Mouse (Mus musculus): ENCODE measurements around the gene Arhgdia. TPM values are rescaled to one million over a fixed set of nuclear protein-coding genes. Genes with fewer than 3 reads are reported as not detected.

The Arhgdia gene
- polyA plus RNA-seq, 1 experiment = 500 TPM

DNA sequence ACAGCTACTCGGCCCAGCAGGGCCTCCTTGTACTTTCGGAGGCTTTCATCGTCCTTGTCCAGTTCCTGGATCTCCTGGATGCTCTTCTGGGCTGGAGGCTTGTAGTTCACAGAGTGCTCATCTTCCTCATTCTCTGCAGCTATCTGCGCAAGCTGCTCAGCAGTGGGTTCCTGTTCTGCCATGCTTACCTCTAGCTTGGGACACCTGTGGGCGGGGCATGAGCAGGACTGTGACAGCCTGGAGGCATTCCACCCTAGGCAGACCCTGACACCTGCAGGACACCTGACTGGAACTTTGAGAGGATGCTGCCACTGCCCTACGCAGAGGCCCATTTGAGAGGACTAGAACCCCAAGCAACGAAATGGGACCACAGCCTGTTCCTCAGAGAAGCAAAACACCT lies 1.2 kb downstream of the Arhgdia start:
- H3K4me1 ChIP-seq (ENCODE audit: control insufficient read depth, insufficient read depth, low read length) = 0 out of 2 replicates have a peak, but pooled peaks cover 6% of the 10 kb centered on the region
- TF ChIP-seq POLR2A (IDR thresholded peaks at IDR 0.05; ENCODE audit: low read depth, low read length) (peak; percentile 9; the same call in 1 of the 2 replicates), CTCF (IDR thresholded peaks at IDR 0.05; ENCODE audit: borderline replicate concordance, insufficient read depth, low read length) (no peak)
- H3K27ac ChIP-seq (ENCODE audit: insufficient read depth, low read length) = peak overlapping the region; percentile 91
- H3K4me3 ChIP-seq (ENCODE audit: insufficient read depth, low read length) = peak overlapping the region; percentile 97

DNA sequence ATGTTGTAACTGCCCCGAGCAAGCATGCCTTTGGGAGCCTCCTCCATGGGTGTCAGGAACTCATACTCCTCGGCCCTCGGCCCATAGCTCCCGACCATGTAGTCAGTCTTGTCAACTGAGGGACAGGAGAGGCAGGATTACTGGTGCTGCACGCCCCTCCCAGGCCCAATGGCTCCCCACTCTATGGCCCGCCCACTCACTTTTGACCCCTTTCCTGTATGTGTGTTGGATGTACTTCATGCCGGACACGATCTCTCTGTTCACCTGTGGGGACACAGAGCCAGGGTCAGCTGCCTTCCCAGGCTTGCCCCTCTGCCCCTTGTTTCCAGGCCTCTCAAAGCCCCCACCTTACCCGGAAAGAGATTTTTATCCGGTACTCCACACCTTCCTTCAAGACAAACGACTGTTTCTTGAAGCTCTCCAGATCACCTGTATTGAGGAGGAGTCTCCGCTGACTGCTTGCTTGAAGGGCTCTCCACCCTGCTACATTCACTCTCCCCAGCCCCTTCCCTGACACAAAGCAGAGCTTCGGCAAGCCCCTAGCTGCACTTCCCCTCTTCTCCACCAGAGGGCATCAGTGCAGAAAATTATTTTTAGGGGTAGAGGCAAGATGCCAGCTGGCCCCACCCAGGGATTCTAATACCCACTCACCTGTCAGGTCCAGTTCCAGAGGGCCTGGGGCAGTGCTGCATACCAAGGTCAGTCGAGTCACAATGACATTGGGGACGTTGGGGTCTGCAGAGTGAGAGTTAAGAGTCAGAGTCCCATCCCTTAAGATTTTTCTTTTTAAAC lies 1.9 kb downstream of the Arhgdia start:
- Histone ChIP-seq H3K4me1 (ENCODE audit: control insufficient read depth, insufficient read depth, low read length) (0 out of 2 replicates have a peak, but pooled peaks cover 6% of the 10 kb centered on the region), H3K4me3 (ENCODE audit: insufficient read depth, low read length) (peak overlapping the region; percentile 97), H3K27ac (ENCODE audit: insufficient read depth, low read length) (no peak overlapping the region)
- peak; percentile 7; the same call in 1 of the 2 replicates for TF ChIP-seq POLR2A (IDR thresholded peaks at IDR 0.05; ENCODE audit: low read depth, low read length)
- peak; percentile 46; the same call in 1 of the 2 replicates for TF ChIP-seq CTCF (IDR thresholded peaks at IDR 0.05; ENCODE audit: borderline replicate concordance, insufficient read depth, low read length)

DNA sequence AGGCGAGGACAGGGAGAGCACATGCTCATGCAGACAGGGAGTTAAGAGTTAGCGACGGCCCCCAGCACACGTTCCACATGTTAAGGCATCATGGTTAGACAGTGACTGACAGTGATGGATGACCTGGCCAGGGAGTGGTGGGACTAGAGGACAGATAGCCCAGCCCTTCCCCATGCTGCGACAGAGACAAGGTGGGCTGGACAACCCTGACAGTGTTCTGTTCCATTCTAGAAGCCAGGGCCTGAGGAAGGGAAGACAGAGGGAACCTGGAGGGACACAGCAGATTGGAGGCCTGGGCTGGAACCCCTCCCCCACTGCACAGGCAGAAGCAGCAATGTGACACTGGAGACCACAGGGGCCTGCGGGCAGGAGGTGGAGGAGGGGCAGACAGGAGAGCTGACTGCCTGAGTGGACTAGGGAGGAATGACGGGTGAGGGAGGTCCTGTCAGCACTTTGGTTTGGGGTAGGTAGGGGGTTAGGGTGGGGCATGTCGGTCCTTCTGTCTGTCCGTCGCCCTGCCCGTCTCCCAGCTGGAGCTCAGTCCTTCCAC lies 2.7 kb downstream of the Arhgdia start:
- H3K4me3 ChIP-seq (ENCODE audit: insufficient read depth, low read length) = no peak overlapping the region
- TF ChIP-seq CTCF (IDR thresholded peaks at IDR 0.05; ENCODE audit: borderline replicate concordance, insufficient read depth, low read length) = no peak
- no peak for TF ChIP-seq POLR2A (IDR thresholded peaks at IDR 0.05; ENCODE audit: low read depth, low read length)
- no peak overlapping the region for H3K27ac ChIP-seq (ENCODE audit: insufficient read depth, low read length)
- 0 out of 2 replicates have a peak, but pooled peaks cover 6% of the 10 kb centered on the region for H3K4me1 ChIP-seq (ENCODE audit: control insufficient read depth, insufficient read depth, low read length)

DNA sequence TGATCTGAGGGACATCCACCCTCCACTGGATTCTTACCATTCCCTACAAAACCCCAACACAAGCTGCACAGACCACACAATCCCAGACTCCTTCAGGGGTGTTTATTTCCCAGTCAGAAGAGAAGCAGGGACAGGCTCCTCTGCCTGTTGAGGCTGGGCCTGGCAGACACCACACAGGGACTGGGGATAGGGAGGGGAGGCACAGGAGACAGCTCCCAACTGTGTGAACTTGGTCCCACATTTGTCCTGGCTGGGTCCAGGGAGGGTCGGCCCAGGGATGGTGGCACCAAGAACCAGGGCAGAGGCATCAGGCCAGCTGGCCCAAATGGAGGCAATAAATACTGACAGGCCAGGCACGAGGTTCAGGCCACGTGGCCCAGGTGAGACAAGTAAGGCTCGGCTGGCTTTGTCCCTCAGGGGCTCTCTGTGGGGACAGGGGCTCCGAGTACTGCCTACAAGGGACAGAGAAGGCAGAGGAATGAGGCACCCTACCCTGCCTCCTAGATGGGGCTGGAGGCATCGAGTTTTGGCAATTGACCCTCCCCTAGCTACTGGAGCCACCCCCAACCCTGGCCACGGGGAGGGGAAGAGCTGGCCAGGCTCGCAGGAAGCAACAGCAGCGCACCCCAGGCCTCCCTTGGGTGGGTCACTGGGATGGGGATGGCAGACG lies 3.3 kb downstream of the Arhgdia start:
- no peak overlapping the region for H3K27ac ChIP-seq (ENCODE audit: insufficient read depth, low read length)
- H3K4me1 ChIP-seq (ENCODE audit: control insufficient read depth, insufficient read depth, low read length) = 0 out of 2 replicates have a peak, but pooled peaks cover 6% of the 10 kb centered on the region
- H3K4me3 ChIP-seq (ENCODE audit: insufficient read depth, low read length) = no peak overlapping the region
- no peak for TF ChIP-seq CTCF (IDR thresholded peaks at IDR 0.05; ENCODE audit: borderline replicate concordance, insufficient read depth, low read length)
- no peak for TF ChIP-seq POLR2A (IDR thresholded peaks at IDR 0.05; ENCODE audit: low read depth, low read length)

DNA sequence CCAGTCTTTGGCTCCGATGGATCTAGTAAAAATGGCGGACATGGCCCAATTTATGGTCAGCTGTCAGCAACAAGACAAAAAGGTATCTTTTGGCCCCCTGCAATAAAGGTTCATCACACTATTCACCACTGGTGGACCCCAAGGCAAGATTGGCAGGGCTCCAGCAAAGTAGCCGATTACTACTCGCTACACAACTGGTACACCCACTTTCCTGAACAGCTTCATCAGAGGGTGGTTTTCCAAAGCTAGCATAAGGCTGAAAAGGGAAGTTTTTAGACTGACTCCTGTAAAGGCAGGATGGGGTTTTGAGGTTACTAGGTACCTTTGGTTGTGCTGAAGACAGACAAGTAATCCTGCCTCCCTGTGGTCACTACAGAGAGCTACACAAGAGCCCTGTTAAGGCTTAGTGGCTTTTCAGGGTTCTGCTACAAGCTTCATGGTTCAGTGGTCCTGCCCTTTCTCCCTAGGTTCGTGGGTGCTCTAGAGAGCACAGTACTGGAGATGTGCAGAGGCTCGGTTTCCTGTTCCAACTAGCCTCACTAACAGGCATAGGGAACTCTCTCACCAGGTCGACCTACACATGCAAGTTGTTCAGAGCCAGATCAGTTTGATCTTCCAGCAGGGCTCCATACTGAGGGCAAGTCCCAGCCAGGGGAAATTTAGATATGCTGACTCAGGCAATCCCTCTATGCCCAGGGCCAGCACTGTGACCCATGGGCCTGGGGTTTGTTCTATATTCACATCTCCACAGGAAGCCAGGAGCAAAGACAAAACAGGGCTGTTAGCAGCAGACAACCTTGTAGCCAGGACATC lies 4.0 kb downstream of the Arhgdia start:
- Histone ChIP-seq H3K27ac (ENCODE audit: insufficient read depth, low read length) (no peak overlapping the region), H3K4me1 (ENCODE audit: control insufficient read depth, insufficient read depth, low read length) (0 out of 2 replicates have a peak, but pooled peaks cover 6% of the 10 kb centered on the region), H3K4me3 (ENCODE audit: insufficient read depth, low read length) (no peak overlapping the region)

DNA sequence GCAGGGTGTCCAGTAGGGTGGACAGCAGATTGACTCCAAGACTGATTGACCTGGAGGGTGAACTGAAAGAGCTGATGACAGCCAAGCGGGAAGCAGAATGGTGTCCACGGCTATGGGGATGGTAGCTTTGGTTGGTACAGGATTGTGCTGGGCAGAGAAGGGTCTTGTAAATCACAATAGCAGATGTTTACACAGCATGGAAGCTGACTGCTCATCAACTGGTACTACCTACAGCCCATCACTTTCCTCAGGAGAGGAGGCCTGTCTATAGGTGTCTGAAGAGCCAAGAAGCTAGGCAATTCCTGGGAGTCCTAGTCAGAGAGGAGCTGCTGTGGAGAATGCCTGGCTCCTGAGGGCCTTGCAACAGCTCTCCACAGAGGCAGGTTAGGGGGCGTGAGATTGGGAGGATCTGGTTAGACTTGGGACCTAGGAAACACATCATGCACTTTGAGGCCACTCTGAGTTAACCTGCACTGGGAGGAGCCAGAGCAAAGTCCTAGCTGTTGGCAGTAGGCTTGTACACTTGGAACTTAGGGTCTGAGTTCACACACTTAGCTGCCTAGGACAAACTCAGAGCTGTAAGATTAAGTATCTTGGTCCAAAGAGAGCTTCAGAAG lies 5.0 kb downstream of the Arhgdia start:
- no peak overlapping the region for H3K4me3 ChIP-seq (ENCODE audit: insufficient read depth, low read length)
- H3K4me1 ChIP-seq (ENCODE audit: control insufficient read depth, insufficient read depth, low read length) = 0 out of 2 replicates have a peak, but pooled peaks cover 6% of the 10 kb centered on the region
- H3K27ac ChIP-seq (ENCODE audit: insufficient read depth, low read length) = no peak overlapping the region
- no peak for TF ChIP-seq CTCF (IDR thresholded peaks at IDR 0.05; ENCODE audit: borderline replicate concordance, insufficient read depth, low read length)
- TF ChIP-seq POLR2A (IDR thresholded peaks at IDR 0.05; ENCODE audit: low read depth, low read length) = 0 out of 2 replicates have a peak, but pooled peaks have one; percentile 5

More for the DNA sequence above, 4.0 kb downstream of the Arhgdia start:
- TF ChIP-seq CTCF (IDR thresholded peaks at IDR 0.05; ENCODE audit: borderline replicate concordance, insufficient read depth, low read length) (no peak), POLR2A (IDR thresholded peaks at IDR 0.05; ENCODE audit: low read depth, low read length) (no peak; the same call in 1 of the 2 replicates)

DNA sequence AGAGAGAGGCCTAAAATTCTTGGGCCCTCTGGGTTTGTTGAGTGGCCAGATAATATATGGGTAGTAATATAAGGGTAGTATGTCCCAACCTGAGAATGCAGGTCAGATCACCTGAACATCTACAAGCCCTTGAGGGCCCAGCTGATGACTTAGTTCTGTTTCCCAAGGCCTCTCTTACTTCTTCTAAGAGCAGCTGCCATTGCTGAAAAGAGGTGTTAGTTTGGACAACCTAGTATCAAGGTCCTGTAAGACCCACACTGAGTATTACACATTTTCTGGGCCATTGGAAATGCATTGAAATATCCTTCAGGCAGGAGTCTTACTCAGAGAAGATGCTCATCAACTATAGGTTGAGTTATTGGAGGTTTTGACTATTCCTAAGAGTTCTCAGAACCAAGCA lies 5.5 kb downstream of the Arhgdia start:
- no peak overlapping the region for H3K27ac ChIP-seq (ENCODE audit: insufficient read depth, low read length)
- TF ChIP-seq CTCF (IDR thresholded peaks at IDR 0.05; ENCODE audit: borderline replicate concordance, insufficient read depth, low read length) (no peak), POLR2A (IDR thresholded peaks at IDR 0.05; ENCODE audit: low read depth, low read length) (no peak)
- H3K4me1 ChIP-seq (ENCODE audit: control insufficient read depth, insufficient read depth, low read length) = peaks cover 9% of the 10 kb centered on the region; the same call in 1 of the 2 replicates
- H3K4me3 ChIP-seq (ENCODE audit: insufficient read depth, low read length) = no peak overlapping the region

DNA sequence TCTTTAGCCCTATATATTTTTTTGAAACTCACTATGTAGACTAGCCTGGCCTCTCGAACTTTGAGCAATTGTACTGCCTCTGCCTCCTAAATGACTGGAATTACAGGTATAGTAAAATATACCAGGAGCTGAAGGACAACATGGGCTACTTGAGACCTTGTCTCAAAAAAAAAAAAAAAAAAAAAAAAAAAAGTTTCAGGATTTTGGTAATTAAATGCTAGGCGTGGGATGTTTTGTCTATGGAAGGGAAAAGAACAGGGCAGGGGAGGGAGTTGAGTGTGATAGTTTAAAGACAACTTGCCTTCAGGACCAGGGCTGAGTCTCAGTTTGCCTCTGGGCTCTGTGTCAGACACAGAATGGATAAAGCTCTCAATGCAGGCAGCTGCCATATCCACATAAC lies 6.4 kb downstream of the Arhgdia start:
- no peak overlapping the region for H3K4me3 ChIP-seq (ENCODE audit: insufficient read depth, low read length)
- H3K27ac ChIP-seq (ENCODE audit: insufficient read depth, low read length) = no peak overlapping the region

More for the DNA sequence above, 6.4 kb downstream of the Arhgdia start:
- peaks cover 12% of the 10 kb centered on the region; the same call in 1 of the 2 replicates for H3K4me1 ChIP-seq (ENCODE audit: control insufficient read depth, insufficient read depth, low read length)
- TF ChIP-seq CTCF (IDR thresholded peaks at IDR 0.05; ENCODE audit: borderline replicate concordance, insufficient read depth, low read length) (no peak), POLR2A (IDR thresholded peaks at IDR 0.05; ENCODE audit: low read depth, low read length) (no peak)

All from embryonic fibroblast, embryonic 13.5 days (primary cell).